Mouse (Mus musculus): ENCODE results near the gene Gpr88.

Gene Gpr88

DNA sequence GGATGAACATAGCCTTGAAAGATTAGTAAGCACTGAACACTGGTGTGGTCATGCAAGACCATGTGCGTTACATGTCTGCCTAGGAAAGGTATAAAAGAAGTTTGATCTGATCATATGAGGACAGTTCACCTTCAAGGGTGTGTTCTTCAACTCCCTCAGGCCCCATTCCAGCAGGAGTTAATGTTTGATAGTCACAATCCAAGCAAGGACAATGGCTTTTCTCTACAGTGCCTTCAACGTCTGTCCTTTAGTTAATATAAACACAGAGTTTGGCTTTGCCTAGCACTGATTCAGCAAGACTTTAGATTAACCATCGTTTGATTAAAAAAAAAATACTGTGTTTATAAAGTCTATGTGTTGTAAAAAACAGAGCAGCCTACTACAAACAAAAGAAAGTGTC is 49.4 kb downstream of the Gpr88 start:
- in situ Hi-C loops (cut with MboI, MseI) = no loop called here

DNA sequence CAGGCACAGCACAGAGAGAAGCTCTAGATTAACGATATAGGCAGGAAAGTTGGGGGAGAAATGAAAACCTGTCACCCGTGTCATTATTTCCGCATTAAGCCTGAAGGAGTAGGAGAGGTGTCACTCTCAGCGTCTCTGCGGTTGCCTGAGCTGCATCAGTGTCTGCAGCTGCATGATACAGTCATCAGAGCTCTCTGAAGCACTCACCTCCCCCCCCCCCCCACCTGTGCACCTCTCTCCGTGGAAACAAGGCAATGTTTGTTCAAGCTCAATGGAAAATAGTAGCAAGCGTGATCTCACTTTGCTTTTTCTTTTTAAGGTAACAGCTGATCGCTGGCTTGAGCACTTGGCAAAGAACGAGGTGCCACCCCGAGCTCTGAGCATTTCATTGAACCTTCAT is 53.2 kb downstream of the Gpr88 start:
- in situ Hi-C loops (cut with MboI, MseI) = no loop called here

Data from regulatory T cell (primary cell).